ENCODE assay signal across 9 mouse cellular contexts in genomic region chr10:70428121-70428662, GRCm38 (mm10). TPM values are rescaled to one million over a fixed set of nuclear protein-coding genes. Genes with fewer than 3 reads are reported as not detected.
DNase-seq lines count a peak whose midpoint lies in the region; ATAC-seq and TF ChIP-seq lines count a peak whose summit lies in the region.
"Had no signal": no experiment of that assay in that cellular context is flagged by ENCODE, and none has a peak within 500 bp of the region (broad histone marks: within the 10 kb centered on the region; RNA-seq: fewer than 3 reads in every experiment).

No protein-coding gene starts in this region.

- H3K4me2 ChIP-seq in forebrain, embryonic 15.5 days (replicated peaks), result no peak overlapping the region
- no peak overlapping the region for H3K4me2 ChIP-seq in forebrain, embryonic 13.5 days
- no peak overlapping the region for H3K4me2 ChIP-seq in stomach, postnatal 0 days (replicated peaks; ENCODE audit: low read depth)
- H3K4me2 ChIP-seq in hindbrain, embryonic 11.5 days (replicated peaks; ENCODE audit: low read depth, low read length), result no peak overlapping the region

- 61% methylated on average over 5 of the region's 5 CpGs for WGBS in forebrain, embryonic 15.5 days
- WGBS in forebrain, embryonic 13.5 days, result 82% methylated on average over 5 of the region's 5 CpGs
- 51% methylated on average over 5 of the region's 5 CpGs for WGBS in lung, adult 2 months
- WGBS in stomach, postnatal 0 days, result 50% methylated on average over 5 of the region's 5 CpGs
- WGBS in hindbrain, embryonic 11.5 days, result 89% methylated on average over 5 of the region's 5 CpGs

- peak overlapping the region; percentile 48 for H3K27ac ChIP-seq in forebrain, embryonic 15.5 days (replicated peaks)
- H3K27ac ChIP-seq in forebrain, embryonic 13.5 days, result no peak overlapping the region
- peak overlapping the region; percentile 65 for H3K27ac ChIP-seq in stomach, postnatal 0 days (replicated peaks)
- no peak overlapping the region for H3K27ac ChIP-seq in hindbrain, embryonic 11.5 days (ENCODE audit: low read depth, low read length)

- no peak overlapping the region for H3K4me3 ChIP-seq in forebrain, embryonic 15.5 days
- H3K4me3 ChIP-seq in forebrain, embryonic 13.5 days, result no peak overlapping the region
- no peak overlapping the region for H3K4me3 ChIP-seq in lung, adult 2 months (replicated peaks; ENCODE audit: extremely low read depth, low read depth, low read length)
- H3K4me3 ChIP-seq in stomach, postnatal 0 days (ENCODE audit: low read depth, low read length), result no peak overlapping the region
- H3K4me3 ChIP-seq in hindbrain, embryonic 11.5 days (ENCODE audit: low read depth, low read length), result no peak overlapping the region

- no peak for TF ChIP-seq POLR2A in lung, adult 2 months (IDR thresholded peaks at IDR 0.05; ENCODE audit: borderline replicate concordance, extremely low read depth, low read depth, low read length)

- H3K4me1 ChIP-seq in forebrain, embryonic 15.5 days, result peaks cover 8% of the 10 kb centered on the region; the same call in 1 of the 2 replicates
- no peaks in the 10 kb centered on the region for H3K4me1 ChIP-seq in forebrain, embryonic 13.5 days
- H3K4me1 ChIP-seq in lung, adult 2 months (ENCODE audit: control insufficient read depth, insufficient read depth, low read length), result no peaks in the 10 kb centered on the region
- H3K4me1 ChIP-seq in stomach, postnatal 0 days (replicated peaks; ENCODE audit: control insufficient read depth, insufficient read depth), result 0 out of 2 replicates have a peak, but pooled peaks cover 2% of the 10 kb centered on the region
- no peaks in the 10 kb centered on the region for H3K4me1 ChIP-seq in hindbrain, embryonic 11.5 days (replicated peaks; ENCODE audit: control insufficient read depth, insufficient read depth, low read length)

- no peak for ATAC-seq in forebrain, embryonic 15.5 days (replicated peaks)
- no peak for ATAC-seq in forebrain, embryonic 13.5 days
- ATAC-seq in stomach, postnatal 0 days (ENCODE audit: low FRiP score, low TSS enrichment), result peak; percentile 15; the same call in 1 of the 2 replicates
- no peak for ATAC-seq in hindbrain, embryonic 11.5 days (ENCODE audit: low FRiP score)

- H3K36me3 ChIP-seq in forebrain, embryonic 15.5 days, result no peaks in the 10 kb centered on the region
- no peaks in the 10 kb centered on the region for H3K36me3 ChIP-seq in forebrain, embryonic 13.5 days (ENCODE audit: poor library complexity, severe bottlenecking)
- H3K36me3 ChIP-seq in stomach, postnatal 0 days (ENCODE audit: control insufficient read depth, insufficient read depth, low read length), result no peaks in the 10 kb centered on the region
- no peaks in the 10 kb centered on the region for H3K36me3 ChIP-seq in hindbrain, embryonic 11.5 days (ENCODE audit: control insufficient read depth, insufficient read depth, low read length)

- TF ChIP-seq CTCF in lung, adult 2 months (IDR thresholded peaks at IDR 0.05; ENCODE audit: insufficient read depth, low read length), result no peak
- TF ChIP-seq CTCF in stomach, postnatal 0 days (IDR thresholded peaks at IDR 0.05; ENCODE audit: low read depth), result no peak

- no peaks in the 10 kb centered on the region for H3K9me3 ChIP-seq in forebrain, embryonic 15.5 days
- 0 out of 2 replicates have a peak, but pooled peaks cover 3% of the 10 kb centered on the region for H3K9me3 ChIP-seq in forebrain, embryonic 13.5 days (replicated peaks)
- H3K9me3 ChIP-seq in stomach, postnatal 0 days (ENCODE audit: control insufficient read depth, low read length), result no peaks in the 10 kb centered on the region
- no peaks in the 10 kb centered on the region for H3K9me3 ChIP-seq in hindbrain, embryonic 11.5 days (ENCODE audit: control insufficient read depth, low read length)

- no peak overlapping the region for H3K9ac ChIP-seq in forebrain, embryonic 15.5 days (replicated peaks)
- no peak overlapping the region for H3K9ac ChIP-seq in forebrain, embryonic 13.5 days
- no peak overlapping the region for H3K9ac ChIP-seq in stomach, postnatal 0 days (ENCODE audit: low read length)
- H3K9ac ChIP-seq in hindbrain, embryonic 11.5 days (ENCODE audit: low read depth, low read length), result no peak overlapping the region

- DNase-seq in lung, postnatal 36 days, result peak; percentile 16
- DNase-seq in lung, adult 2 months, result no peak
- peak; percentile 43 for DNase-seq in left cerebral cortex, adult 11 months (ENCODE audit: low spot score)
- DNase-seq in stomach, postnatal 0 days (ENCODE audit: low spot score), result no peak
- no peak for DNase-seq in hindbrain, embryonic 11.5 days (ENCODE audit: low spot score)
- no peak for DNase-seq in ovary, postnatal 14 days (ENCODE audit: low spot score)

- H3K27me3 ChIP-seq in forebrain, embryonic 15.5 days, result no peaks in the 10 kb centered on the region
- no peaks in the 10 kb centered on the region for H3K27me3 ChIP-seq in forebrain, embryonic 13.5 days
- H3K27me3 ChIP-seq in stomach, postnatal 0 days (ENCODE audit: control insufficient read depth, insufficient read depth, low read length), result no peaks in the 10 kb centered on the region
- no peaks in the 10 kb centered on the region for H3K27me3 ChIP-seq in hindbrain, embryonic 11.5 days (ENCODE audit: control insufficient read depth, insufficient read depth, low read length)
- H3K27me3 ChIP-seq: CH12.LX had no signal

- no peak for TF ChIP-seq EP300 in stomach, postnatal 0 days (optimal IDR thresholded peaks at IDR 0.05)

RNA-seq across cellular contexts. Expression of gene Fam13c, which starts 12.1 kb away (rescaled TPM):
- polyA plus RNA-seq in forebrain, embryonic 15.5 days (2015; fragmentation: Nextera tagmentation; extraction: Ambion mirVana), result 26.3 and 26.7 TPM in 2 replicates
- polyA plus RNA-seq in forebrain, embryonic 13.5 days (2015; fragmentation: Nextera tagmentation; extraction: Ambion mirVana), result 20.2 and 21.1 TPM in 2 replicates
- 5.8 and 8.0 TPM in 2 replicates for polyA plus RNA-seq in lung, adult 2 months (2012; rRNA removed)
- polyA plus RNA-seq in stomach, postnatal 0 days (2015; fragmentation: Nextera tagmentation; extraction: Ambion mirVana), result 4.9 and 5.4 TPM in 2 replicates
- 17.1 and 19.8 TPM in 2 replicates for polyA plus RNA-seq in hindbrain, embryonic 11.5 days (2014; fragmentation: Nextera tagmentation; extraction: Ambion mirVana)

Comparison
In these comparisons a context has a peak if more than half of its experiments do, and no peak if none do; other contexts are left out.
1. H3K27ac ChIP-seq: peak in forebrain, embryonic 15.5 days (single experiment) and stomach, postnatal 0 days (single experiment); none in forebrain, embryonic 13.5 days (single experiment) and hindbrain, embryonic 11.5 days (single experiment).
2. DNase-seq: peak in lung, postnatal 36 days (single experiment) and left cerebral cortex, adult 11 months (single experiment); none in lung, adult 2 months (single experiment), stomach, postnatal 0 days (single experiment), hindbrain, embryonic 11.5 days (single experiment) and ovary, postnatal 14 days (single experiment).